Mouse (Mus musculus): ENCODE results near the gene Thap7. TPM values are rescaled to one million over a fixed set of nuclear protein-coding genes. Genes with fewer than 3 reads are reported as not detected.

Thap7 gene
- total and polyA plus RNA-seq, 2 experiments from 2014 or later: 28.8 to 49.2 TPM

GRCm38 (mm10) chr16:17524156-17524555 is 6.8 kb downstream of the Thap7 start:
- H3K36me3 ChIP-seq (replicated peaks; ENCODE audit: control insufficient read depth, insufficient read depth, low read length): peaks cover 87% of the 10 kb centered on the region
- 91% methylated on average over 11 of the region's 11 CpGs for WGBS
- no peak for ATAC-seq (ENCODE audit: insufficient read depth, low read depth)
- no peak for DNase-seq (ENCODE audit: low spot score)
- no peaks in the 10 kb centered on the region for H3K9me3 ChIP-seq (replicated peaks; ENCODE audit: control insufficient read depth, low read length)
- no peak overlapping the region for H3K4me3 ChIP-seq (ENCODE audit: low read depth, low read length)
- H3K9ac ChIP-seq (replicated peaks; ENCODE audit: low read depth, low read length): no peak overlapping the region
- H3K27ac ChIP-seq (ENCODE audit: low read depth): no peak overlapping the region
- no peaks in the 10 kb centered on the region for H3K27me3 ChIP-seq (ENCODE audit: control insufficient read depth, insufficient read depth, low read length)
- TF ChIP-seq CTCF (IDR thresholded peaks at IDR 0.05; ENCODE audit: low read depth) (no peak), EP300 (IDR thresholded peaks at IDR 0.05; ENCODE audit: low read depth) (no peak)
- H3K4me2 ChIP-seq (ENCODE audit: low read depth, low read length): no peak overlapping the region
- H3K4me1 ChIP-seq (ENCODE audit: control insufficient read depth, insufficient read depth): no peaks in the 10 kb centered on the region

GRCm38 (mm10) chr16:17518910-17519309 is 12.0 kb downstream of the Thap7 start:
- no peak for DNase-seq (ENCODE audit: low spot score)
- H3K27ac ChIP-seq (ENCODE audit: low read depth): no peak overlapping the region
- no peak for ATAC-seq (ENCODE audit: insufficient read depth, low read depth)
- no peak overlapping the region for H3K9ac ChIP-seq (replicated peaks; ENCODE audit: low read depth, low read length)
- peaks cover 88% of the 10 kb centered on the region for H3K36me3 ChIP-seq (replicated peaks; ENCODE audit: control insufficient read depth, insufficient read depth, low read length)
- H3K27me3 ChIP-seq (ENCODE audit: control insufficient read depth, insufficient read depth, low read length): no peaks in the 10 kb centered on the region
- H3K4me2 ChIP-seq (ENCODE audit: low read depth, low read length): no peak overlapping the region
- TF ChIP-seq EP300 (IDR thresholded peaks at IDR 0.05; ENCODE audit: low read depth) (no peak), CTCF (IDR thresholded peaks at IDR 0.05; ENCODE audit: low read depth) (no peak)
- H3K9me3 ChIP-seq (replicated peaks; ENCODE audit: control insufficient read depth, low read length): no peaks in the 10 kb centered on the region
- H3K4me1 ChIP-seq (ENCODE audit: control insufficient read depth, insufficient read depth): no peaks in the 10 kb centered on the region
- WGBS: 78% methylated on average over 2 of the region's 2 CpGs
- no peak overlapping the region for H3K4me3 ChIP-seq (ENCODE audit: low read depth, low read length)

GRCm38 (mm10) chr16:17511431-17511830 is 19.5 kb downstream of the Thap7 start:
- ATAC-seq (ENCODE audit: insufficient read depth, low read depth): no peak
- H3K4me1 ChIP-seq (ENCODE audit: control insufficient read depth, insufficient read depth): peaks cover 10% of the 10 kb centered on the region
- WGBS: 87% methylated on average over 4 of the region's 4 CpGs
- no peak overlapping the region for H3K9ac ChIP-seq (replicated peaks; ENCODE audit: low read depth, low read length)
- no peak for DNase-seq (ENCODE audit: low spot score)
- H3K4me2 ChIP-seq (ENCODE audit: low read depth, low read length): no peak overlapping the region
- H3K9me3 ChIP-seq (replicated peaks; ENCODE audit: control insufficient read depth, low read length): no peaks in the 10 kb centered on the region
- H3K36me3 ChIP-seq (replicated peaks; ENCODE audit: control insufficient read depth, insufficient read depth, low read length): peaks cover 40% of the 10 kb centered on the region
- TF ChIP-seq EP300 (IDR thresholded peaks at IDR 0.05; ENCODE audit: low read depth) (no peak), CTCF (IDR thresholded peaks at IDR 0.05; ENCODE audit: low read depth) (no peak)
- H3K4me3 ChIP-seq (ENCODE audit: low read depth, low read length): no peak overlapping the region
- H3K27ac ChIP-seq (ENCODE audit: low read depth): no peak overlapping the region
- no peaks in the 10 kb centered on the region for H3K27me3 ChIP-seq (ENCODE audit: control insufficient read depth, insufficient read depth, low read length)

GRCm38 (mm10) chr16:17510686-17511085 is 20.2 kb downstream of the Thap7 start:
- H3K36me3 ChIP-seq (replicated peaks; ENCODE audit: control insufficient read depth, insufficient read depth, low read length): peaks cover 33% of the 10 kb centered on the region
- DNase-seq (ENCODE audit: low spot score): no peak
- no peak overlapping the region for H3K9ac ChIP-seq (replicated peaks; ENCODE audit: low read depth, low read length)
- H3K27ac ChIP-seq (ENCODE audit: low read depth): no peak overlapping the region
- no peak overlapping the region for H3K4me2 ChIP-seq (ENCODE audit: low read depth, low read length)
- no peaks in the 10 kb centered on the region for H3K27me3 ChIP-seq (ENCODE audit: control insufficient read depth, insufficient read depth, low read length)
- no peak overlapping the region for H3K4me3 ChIP-seq (ENCODE audit: low read depth, low read length)
- no peaks in the 10 kb centered on the region for H3K9me3 ChIP-seq (replicated peaks; ENCODE audit: control insufficient read depth, low read length)
- no peak for TF ChIP-seq EP300 (IDR thresholded peaks at IDR 0.05; ENCODE audit: low read depth)
- no peak for TF ChIP-seq CTCF (IDR thresholded peaks at IDR 0.05; ENCODE audit: low read depth)
- WGBS: 61% methylated on average over 2 of the region's 2 CpGs
- peaks cover 10% of the 10 kb centered on the region for H3K4me1 ChIP-seq (ENCODE audit: control insufficient read depth, insufficient read depth)
- no peak for ATAC-seq (ENCODE audit: insufficient read depth, low read depth)

GRCm38 (mm10) chr16:17510143-17510542 is 20.8 kb downstream of the Thap7 start:
- WGBS: 95% methylated on average over 2 of the region's 2 CpGs
- H3K27me3 ChIP-seq (ENCODE audit: control insufficient read depth, insufficient read depth, low read length): no peaks in the 10 kb centered on the region
- no peak overlapping the region for H3K4me3 ChIP-seq (ENCODE audit: low read depth, low read length)
- no peak overlapping the region for H3K4me2 ChIP-seq (ENCODE audit: low read depth, low read length)
- no peak overlapping the region for H3K27ac ChIP-seq (ENCODE audit: low read depth)
- no peak for DNase-seq (ENCODE audit: low spot score)
- ATAC-seq (ENCODE audit: insufficient read depth, low read depth): no peak
- H3K9ac ChIP-seq (replicated peaks; ENCODE audit: low read depth, low read length): no peak overlapping the region
- no peaks in the 10 kb centered on the region for H3K9me3 ChIP-seq (replicated peaks; ENCODE audit: control insufficient read depth, low read length)
- H3K4me1 ChIP-seq (ENCODE audit: control insufficient read depth, insufficient read depth): peaks cover 10% of the 10 kb centered on the region
- peaks cover 28% of the 10 kb centered on the region for H3K36me3 ChIP-seq (replicated peaks; ENCODE audit: control insufficient read depth, insufficient read depth, low read length)
- TF ChIP-seq EP300 (IDR thresholded peaks at IDR 0.05; ENCODE audit: low read depth) (no peak), CTCF (IDR thresholded peaks at IDR 0.05; ENCODE audit: low read depth) (no peak)

- WGBS: 7% methylated on average over 9 of the region's 9 CpGs
- TF ChIP-seq CTCF (IDR thresholded peaks at IDR 0.05; ENCODE audit: low read depth) (no peak), EP300 (IDR thresholded peaks at IDR 0.05; ENCODE audit: low read depth) (no peak)
- ATAC-seq (ENCODE audit: insufficient read depth, low read depth): no peak
Measured at GRCm38 (mm10) chr16:17509240-17509597, 21.7 kb downstream of the Thap7 start.

More at GRCm38 (mm10) chr16:17509240-17509597, 21.7 kb downstream of the Thap7 start:
- peak overlapping the region; percentile 80 for H3K4me3 ChIP-seq (ENCODE audit: low read depth, low read length)
- H3K27me3 ChIP-seq (ENCODE audit: control insufficient read depth, insufficient read depth, low read length): no peaks in the 10 kb centered on the region
- peaks cover 10% of the 10 kb centered on the region for H3K4me1 ChIP-seq (ENCODE audit: control insufficient read depth, insufficient read depth)
- H3K9ac ChIP-seq (replicated peaks; ENCODE audit: low read depth, low read length): peak overlapping the region; percentile 80
- H3K27ac ChIP-seq (ENCODE audit: low read depth): peak overlapping the region; percentile 96
- no peaks in the 10 kb centered on the region for H3K9me3 ChIP-seq (replicated peaks; ENCODE audit: control insufficient read depth, low read length)
- H3K4me2 ChIP-seq (ENCODE audit: low read depth, low read length): peak overlapping the region; percentile 72
- peaks cover 22% of the 10 kb centered on the region for H3K36me3 ChIP-seq (replicated peaks; ENCODE audit: control insufficient read depth, insufficient read depth, low read length)
- no peak for DNase-seq (ENCODE audit: low spot score)

Measured in heart, postnatal 0 days (tissue).